Mouse (Mus musculus): ENCODE measurements around the gene Pcmtd2. TPM values are rescaled to one million over a fixed set of nuclear protein-coding genes. Genes with fewer than 3 reads are reported as not detected.

Pcmtd2 gene
- total and polyA plus RNA-seq, 2 experiments from 2014 or later, result 25.8 to 30.1 TPM

DNA sequence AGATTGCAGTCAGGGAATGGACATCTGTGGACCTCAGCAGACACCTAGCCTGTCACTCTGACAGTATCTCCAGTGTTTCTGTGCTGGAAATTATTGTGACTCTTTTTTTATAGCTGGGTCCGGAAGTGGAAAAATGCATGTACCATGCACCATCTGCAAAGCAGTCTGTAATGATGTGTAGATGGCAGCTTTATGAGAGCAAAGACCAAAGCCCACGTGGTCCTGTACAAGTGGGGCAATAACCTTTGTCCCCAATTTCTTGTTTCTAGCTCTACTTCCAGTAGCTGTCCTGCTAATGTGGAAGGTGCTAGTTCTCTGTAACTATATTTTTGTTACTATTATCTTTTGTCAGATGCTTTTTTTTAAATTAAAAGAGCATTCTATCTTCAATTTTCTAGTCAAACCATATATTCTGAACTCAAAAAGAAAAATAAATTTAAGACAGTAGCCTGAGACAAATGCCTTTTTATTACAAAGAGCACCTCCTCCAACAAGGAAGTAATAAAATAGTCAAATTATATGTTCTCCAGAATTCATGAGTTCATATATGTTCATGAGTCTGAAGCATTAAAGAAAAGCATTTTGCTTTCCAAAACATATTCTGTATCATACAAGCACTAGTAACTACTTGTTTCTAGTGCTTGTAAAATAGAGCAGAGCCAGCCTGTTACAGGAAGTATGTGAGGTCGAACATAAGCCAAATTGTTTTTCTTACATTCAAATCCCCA is 45.5 kb downstream of the Pcmtd2 start:
- Histone ChIP-seq H3K9ac (no peak overlapping the region), H3K9me3 (ENCODE audit: low read length) (no peaks in the 10 kb centered on the region), H3K4me2 (ENCODE audit: low read depth) (no peak overlapping the region), H3K36me3 (ENCODE audit: insufficient read depth) (peaks cover 4% of the 10 kb centered on the region; the same call in 1 of the 2 replicates), H3K4me3 (ENCODE audit: low read depth, low read length) (no peak overlapping the region), H3K27me3 (ENCODE audit: insufficient read depth, low read length) (no peaks in the 10 kb centered on the region), H3K4me1 (ENCODE audit: insufficient read depth) (no peaks in the 10 kb centered on the region), H3K27ac (ENCODE audit: low read depth, low read length) (no peak overlapping the region)
- ATAC-seq (no peak), DNase-seq (no peak)
- TF ChIP-seq CTCF (IDR thresholded peaks at IDR 0.05; ENCODE audit: low read depth), result no peak
- WGBS, result 90% methylated on average over 3 of the region's 3 CpGs

Other genes with a start within 250 kb of the Pcmtd2 start
- 45.8 and 49.6 TPM in 2 replicates for gene Prpf6, start 246.0 kb upstream of the Pcmtd2 start, total RNA-seq (2014; rRNA removed)
- 43.7 and 46.5 TPM in 2 replicates for gene Prpf6, start 246.0 kb upstream of the Pcmtd2 start, polyA plus RNA-seq (2015; fragmentation: Nextera tagmentation; extraction: Ambion mirVana)
- gene Zfp512b, start 245.1 kb upstream of the Pcmtd2 start, total RNA-seq (2014; rRNA removed), result 74.6 and 75.6 TPM in 2 replicates
- 44.7 and 62.3 TPM in 2 replicates for gene Zfp512b, start 245.1 kb upstream of the Pcmtd2 start, polyA plus RNA-seq (2015; fragmentation: Nextera tagmentation; extraction: Ambion mirVana)
- gene Samd10, start 238.6 kb upstream of the Pcmtd2 start, total RNA-seq (2014; rRNA removed), result 64.9 and 85.6 TPM in 2 replicates
- gene Samd10, start 238.6 kb upstream of the Pcmtd2 start, polyA plus RNA-seq (2015; fragmentation: Nextera tagmentation; extraction: Ambion mirVana), result 82.6 and 108 TPM in 2 replicates
- not detected in 2 replicates for gene Gm29797, start 180.8 kb upstream of the Pcmtd2 start, total RNA-seq (2014; rRNA removed)
- gene Gm29797, start 180.8 kb upstream of the Pcmtd2 start, polyA plus RNA-seq (2015; fragmentation: Nextera tagmentation; extraction: Ambion mirVana), result not detected in 2 replicates
- 5.4 and 8.9 TPM in 2 replicates for gene Sox18, start 166.2 kb upstream of the Pcmtd2 start, total RNA-seq (2014; rRNA removed)
- gene Sox18, start 166.2 kb upstream of the Pcmtd2 start, polyA plus RNA-seq (2015; fragmentation: Nextera tagmentation; extraction: Ambion mirVana), result 8.6 and 11.1 TPM in 2 replicates
- gene Tcea2, start 157.5 kb upstream of the Pcmtd2 start, total RNA-seq (2014; rRNA removed), result 51.1 and 55.6 TPM in 2 replicates
- gene Tcea2, start 157.5 kb upstream of the Pcmtd2 start, polyA plus RNA-seq (2015; fragmentation: Nextera tagmentation; extraction: Ambion mirVana), result 53.8 and 57.5 TPM in 2 replicates
- gene Rgs19, start 143.9 kb upstream of the Pcmtd2 start, total RNA-seq (2014; rRNA removed), result 43.7 and 50.2 TPM in 2 replicates
- 56.4 and 57.4 TPM in 2 replicates for gene Rgs19, start 143.9 kb upstream of the Pcmtd2 start, polyA plus RNA-seq (2015; fragmentation: Nextera tagmentation; extraction: Ambion mirVana)
- gene Lkaaear1, start 139.4 kb upstream of the Pcmtd2 start, total RNA-seq (2014; rRNA removed), result not detected in 2 replicates
- not detected in 2 replicates for gene Lkaaear1, start 139.4 kb upstream of the Pcmtd2 start, polyA plus RNA-seq (2015; fragmentation: Nextera tagmentation; extraction: Ambion mirVana)
- gene Oprl1, start 122.8 kb upstream of the Pcmtd2 start, total RNA-seq (2014; rRNA removed), result 114 and 134 TPM in 2 replicates
- 51.3 and 62.5 TPM in 2 replicates for gene Oprl1, start 122.8 kb upstream of the Pcmtd2 start, polyA plus RNA-seq (2015; fragmentation: Nextera tagmentation; extraction: Ambion mirVana)
- gene Myt1, start 74.5 kb upstream of the Pcmtd2 start, total RNA-seq (2014; rRNA removed), result 39.0 and 55.0 TPM in 2 replicates
- gene Myt1, start 74.5 kb upstream of the Pcmtd2 start, polyA plus RNA-seq (2015; fragmentation: Nextera tagmentation; extraction: Ambion mirVana), result 4.0 and 6.7 TPM in 2 replicates
- gene Polr3k, start 26.5 kb downstream of the Pcmtd2 start, total RNA-seq (2014; rRNA removed), result 66.5 and 69.2 TPM in 2 replicates
- gene Polr3k, start 26.5 kb downstream of the Pcmtd2 start, polyA plus RNA-seq (2015; fragmentation: Nextera tagmentation; extraction: Ambion mirVana), result 80.1 and 86.1 TPM in 2 replicates
- not detected in 2 replicates for gene Gm14496, start 153.3 kb downstream of the Pcmtd2 start, total RNA-seq (2014; rRNA removed)
- not detected in 2 replicates for gene Gm14496, start 153.3 kb downstream of the Pcmtd2 start, polyA plus RNA-seq (2015; fragmentation: Nextera tagmentation; extraction: Ambion mirVana)